Mouse (Mus musculus) WW6 (cell line): Measurements from ENCODE around the gene Med7.
A peak's percentile ranks its signal among the peaks of the same experiment; 100 is the strongest.

Source experiments
- DNase-seq: peaks from one replicate; pipeline ENCODE4 v3.0.0-alpha.2; 2013; ENCODE audit warnings: low read depth, low spot score

Med7 gene

DNA sequence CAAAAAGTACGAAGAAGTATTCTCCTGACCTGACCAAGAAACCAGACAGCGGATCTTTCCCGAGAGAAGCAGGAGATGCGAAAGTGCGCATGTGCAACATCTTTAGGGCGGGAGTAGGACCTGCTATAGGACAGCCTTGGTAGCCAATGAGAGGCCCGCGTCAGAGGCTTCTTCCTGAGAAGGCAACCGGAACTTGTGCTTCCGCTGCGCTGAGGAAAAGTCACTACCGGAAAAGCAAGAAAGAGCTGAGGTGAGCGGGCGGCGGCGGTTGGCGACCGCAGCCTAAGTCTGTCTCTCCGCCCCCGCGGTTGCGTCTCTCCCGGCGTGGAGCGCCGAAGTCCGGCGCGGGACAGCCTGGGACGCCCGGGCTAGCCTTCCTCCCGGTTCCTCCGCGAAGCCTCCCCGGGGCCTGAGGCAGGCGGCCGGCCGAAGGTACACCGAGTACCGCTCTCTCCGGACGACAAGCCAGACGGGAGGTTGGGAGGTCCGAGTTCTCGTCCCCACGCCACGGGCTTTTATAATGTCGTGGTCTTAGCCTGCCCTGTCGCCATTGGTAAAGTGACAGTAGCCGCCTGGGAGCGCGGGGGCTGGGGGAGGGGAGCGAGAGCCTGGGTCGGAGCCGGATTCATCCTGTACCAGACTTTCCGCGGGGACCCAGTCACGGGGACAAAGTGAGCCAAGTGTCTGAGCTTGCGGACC, at the start of gene Med7:
Med7 (plus strand) TSS at position 166 of the 699 bp plus-strand sequence.
- peak; percentile 95 for DNase-seq

DNA sequence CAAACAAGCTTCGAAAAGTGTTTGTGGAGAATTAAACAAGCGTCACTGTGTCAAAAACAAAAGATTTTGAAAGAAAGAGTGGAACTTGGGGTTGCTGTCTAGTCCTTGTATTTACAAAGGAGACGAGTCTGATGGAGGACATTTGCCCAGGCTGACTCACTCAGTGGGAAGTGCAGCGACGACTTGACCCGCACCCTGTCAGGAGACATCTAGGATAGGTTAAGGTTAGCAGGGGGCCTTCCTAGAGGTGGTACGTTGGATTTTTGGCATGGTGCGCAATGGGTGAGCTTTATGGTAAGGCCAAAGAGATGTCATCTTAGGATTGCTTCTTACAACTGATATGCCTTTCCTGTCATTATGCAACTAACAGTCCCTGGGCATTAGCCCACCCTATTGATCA, 49.7 kb upstream of the Med7 start:
- no peak for DNase-seq

DNA sequence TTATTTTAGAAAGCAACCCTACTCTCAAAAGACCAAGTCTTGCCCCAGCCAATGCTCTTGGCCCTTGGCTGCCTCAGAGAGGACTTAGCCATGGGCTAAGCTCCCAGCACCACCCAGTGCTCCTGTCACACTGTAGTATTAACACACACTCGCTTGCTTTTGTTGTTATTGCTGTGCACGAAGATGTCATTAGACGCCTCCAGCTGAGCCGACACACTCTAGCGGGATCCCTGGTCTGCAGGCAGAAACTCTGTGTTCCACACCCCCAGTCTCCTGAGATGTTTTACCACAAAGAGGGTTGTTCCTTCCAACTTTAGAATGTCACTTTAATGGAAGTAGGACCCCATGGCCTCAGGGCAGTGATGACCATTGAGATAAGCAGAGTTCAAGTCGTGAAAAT, 48.3 kb upstream of the Med7 start:
- no peak for DNase-seq

DNA sequence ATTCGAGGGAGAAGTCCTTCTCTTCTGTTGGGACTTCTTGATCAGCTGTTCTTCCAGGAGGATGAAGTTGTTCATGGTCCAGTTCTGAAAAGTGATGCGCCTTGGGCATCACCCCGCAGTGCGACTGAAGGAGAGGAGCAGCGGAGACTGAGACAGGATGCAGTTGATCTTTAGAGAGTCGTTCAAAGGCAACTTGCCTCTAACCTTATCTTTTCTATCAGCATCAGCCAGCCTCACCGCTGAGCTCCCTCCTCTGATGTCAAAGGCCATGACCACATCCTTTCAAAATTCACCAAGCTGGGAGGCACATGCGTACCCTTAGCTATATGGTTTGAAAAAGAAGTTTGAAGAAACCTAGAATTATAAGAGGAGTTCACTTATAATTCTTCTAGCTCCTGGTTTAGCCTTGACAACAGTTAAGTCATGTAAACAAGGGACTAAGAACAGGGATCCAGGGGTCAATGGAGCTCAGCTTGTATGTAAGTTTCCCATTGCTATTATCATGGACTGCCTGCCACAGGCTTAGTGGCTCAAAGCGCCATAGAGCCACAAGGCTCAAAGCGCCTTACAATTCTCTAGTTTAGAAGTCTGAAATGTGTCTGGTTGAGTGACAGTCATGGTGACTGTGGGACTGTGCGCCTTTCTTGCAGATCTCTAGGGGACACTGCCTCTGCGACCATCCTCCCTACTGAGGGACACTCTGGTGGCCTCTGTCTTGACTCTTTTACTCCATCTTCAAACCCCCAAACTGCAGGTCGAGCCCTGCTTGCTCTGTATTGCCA, 47.2 kb upstream of the Med7 start, which contains the start of gene Itk:
Itk (minus strand) TSS at position 180 of the 782 bp plus-strand sequence.
- DNase-seq, result no peak

DNA sequence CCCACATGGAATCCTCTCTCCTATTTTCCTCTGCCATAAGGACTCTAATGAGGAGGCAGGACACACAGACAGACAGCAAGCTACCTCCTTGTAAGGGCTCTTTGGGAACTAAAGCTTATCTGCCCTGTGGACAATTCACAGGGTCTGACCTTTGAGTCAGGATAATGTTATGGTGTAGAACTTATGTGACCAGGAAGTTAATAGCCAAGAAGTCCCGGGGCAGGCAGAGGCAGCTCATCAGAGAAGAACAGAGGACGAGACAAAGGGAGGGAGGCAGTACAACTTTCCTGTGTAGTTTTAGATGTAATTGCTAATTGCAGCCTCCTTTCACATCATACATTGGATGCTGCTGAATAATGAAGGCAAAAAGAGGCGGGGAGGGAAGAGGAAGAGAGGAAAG, 46.1 kb upstream of the Med7 start:
- no peak for DNase-seq

DNA sequence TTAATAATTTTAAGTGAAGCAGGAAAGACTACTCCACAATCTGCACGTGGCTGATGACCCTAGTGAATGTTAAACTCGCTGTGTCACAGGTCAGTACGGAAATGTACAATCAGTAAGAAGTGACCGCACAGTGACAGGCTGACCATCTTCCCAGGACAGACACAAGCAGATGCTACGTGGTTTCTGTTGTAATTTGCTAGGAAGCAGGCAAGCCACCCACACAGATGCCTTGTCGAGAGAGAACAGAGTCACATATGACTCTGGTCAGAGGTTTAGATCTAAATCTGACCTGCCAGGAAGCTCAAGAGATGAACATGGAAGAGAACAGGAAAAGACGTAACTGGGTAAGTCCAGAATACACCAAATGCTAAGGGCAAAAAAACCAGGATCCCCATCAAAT, 43.8 kb upstream of the Med7 start:
- DNase-seq, result no peak

GRCm38 (mm10) chr11:46393413-46393812, 43.3 kb upstream of the Med7 start:
- no peak for DNase-seq

GRCm38 (mm10) chr11:46395088-46395487, 41.6 kb upstream of the Med7 start:
- no peak for DNase-seq

GRCm38 (mm10) chr11:46395698-46396097, 41.0 kb upstream of the Med7 start:
- no peak for DNase-seq

GRCm38 (mm10) chr11:46396167-46396859, 40.4 kb upstream of the Med7 start, which contains the start of gene Fam71b:
Gene Fam71b (plus strand): TSS chr11:46396559.
- no peak for DNase-seq

GRCm38 (mm10) chr11:46396860-46397179, 39.9 kb upstream of the Med7 start:
- no peak for DNase-seq

DNA sequence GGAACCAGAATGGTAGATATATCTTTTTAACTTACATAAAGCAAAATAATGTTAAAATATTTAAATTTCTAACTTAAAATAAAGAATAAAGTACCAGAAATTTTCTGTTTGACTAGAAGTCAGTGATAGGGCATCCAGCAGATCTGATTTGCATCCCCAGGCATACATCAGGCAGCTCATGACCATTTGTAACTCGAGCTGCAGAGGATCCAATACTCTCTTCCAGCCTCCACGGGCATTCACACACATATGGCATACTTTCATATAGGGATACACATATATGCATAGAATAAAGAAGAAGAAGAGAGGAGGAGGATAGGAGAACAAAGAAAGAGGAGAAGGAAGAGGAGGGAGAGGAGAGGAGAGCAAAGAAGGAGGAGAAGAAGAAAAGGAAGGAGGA, 38.8 kb upstream of the Med7 start:
- DNase-seq, result no peak

DNA sequence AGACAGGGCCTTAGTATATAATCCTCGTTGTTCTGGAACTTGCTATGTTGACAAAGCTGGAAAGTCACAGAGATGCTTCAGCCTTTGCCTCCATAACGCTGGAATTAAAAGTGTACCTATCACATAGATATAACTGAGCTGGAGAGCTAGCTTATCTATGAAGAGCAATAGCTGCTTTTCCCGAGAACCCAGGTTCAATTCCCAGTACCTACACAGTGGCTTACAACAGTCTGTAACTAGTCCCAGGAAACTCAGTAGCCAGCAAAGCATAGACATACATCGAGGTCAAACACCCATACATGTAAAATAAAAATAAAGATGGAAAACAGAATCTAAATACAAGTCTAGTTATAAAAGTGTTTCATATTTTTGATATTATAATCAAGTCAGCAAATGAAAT, 38.3 kb upstream of the Med7 start:
- no peak for DNase-seq

DNA sequence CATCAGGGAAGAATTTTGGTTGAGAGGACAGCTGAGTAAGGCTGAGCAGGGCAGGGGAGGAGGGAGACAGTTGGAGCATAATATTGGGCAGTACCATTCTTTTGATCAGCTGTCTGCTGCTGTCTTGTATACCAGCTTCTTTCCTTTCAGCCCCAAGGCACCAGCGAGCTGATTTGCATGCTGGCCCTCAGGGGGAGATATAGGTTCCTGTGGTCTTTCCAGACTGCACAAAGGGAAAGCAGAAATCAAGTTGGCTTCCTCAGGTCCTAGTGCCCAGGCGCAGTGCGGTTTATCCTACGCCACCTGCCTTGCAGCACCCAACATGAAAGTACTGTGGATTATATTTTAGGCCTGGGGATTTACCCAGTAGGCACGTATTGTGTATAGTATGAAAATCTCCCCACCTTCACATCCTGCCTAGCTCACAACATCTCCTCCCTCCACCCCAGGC, 37.8 kb upstream of the Med7 start:
- DNase-seq, result no peak

DNA sequence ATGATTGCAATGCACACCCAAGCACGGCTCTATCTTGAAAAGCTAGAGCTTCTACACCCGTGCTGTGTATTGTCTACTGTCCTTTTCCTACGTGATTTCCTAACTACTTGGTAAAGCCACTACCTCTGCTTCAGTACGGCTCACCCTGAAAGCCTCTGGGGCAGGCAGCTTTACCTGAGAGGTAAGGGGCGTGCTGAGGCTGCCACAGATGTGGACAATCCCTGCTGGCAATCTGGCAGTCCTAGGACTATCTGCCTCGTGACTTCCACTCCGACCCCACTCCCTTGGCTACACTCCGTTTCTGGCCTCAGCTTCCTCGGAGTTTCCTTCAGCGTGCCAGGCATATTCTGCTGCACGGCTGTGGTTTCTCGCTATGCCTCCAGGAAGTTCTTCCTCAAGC, 35.2 kb upstream of the Med7 start:
- no peak for DNase-seq

DNA sequence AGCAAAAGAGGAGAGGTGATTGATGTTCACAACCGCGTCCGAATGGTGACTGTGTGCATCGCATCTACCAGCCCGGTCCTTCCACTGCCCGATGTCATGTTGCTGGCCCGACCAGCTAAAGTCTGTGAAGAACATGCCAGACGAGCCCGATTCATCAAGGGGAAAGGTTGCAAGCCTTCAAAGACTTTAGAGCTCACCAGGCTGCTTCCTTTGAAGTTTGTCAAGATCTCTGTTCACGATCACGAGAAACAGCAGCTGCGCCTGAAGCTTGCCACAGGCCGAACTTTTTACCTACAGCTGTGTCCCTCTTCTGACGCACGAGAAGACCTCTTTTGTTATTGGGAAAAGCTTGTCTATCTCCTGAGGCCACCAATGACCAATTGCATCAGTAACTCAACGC, 31.7 kb upstream of the Med7 start:
- no peak for DNase-seq

DNA sequence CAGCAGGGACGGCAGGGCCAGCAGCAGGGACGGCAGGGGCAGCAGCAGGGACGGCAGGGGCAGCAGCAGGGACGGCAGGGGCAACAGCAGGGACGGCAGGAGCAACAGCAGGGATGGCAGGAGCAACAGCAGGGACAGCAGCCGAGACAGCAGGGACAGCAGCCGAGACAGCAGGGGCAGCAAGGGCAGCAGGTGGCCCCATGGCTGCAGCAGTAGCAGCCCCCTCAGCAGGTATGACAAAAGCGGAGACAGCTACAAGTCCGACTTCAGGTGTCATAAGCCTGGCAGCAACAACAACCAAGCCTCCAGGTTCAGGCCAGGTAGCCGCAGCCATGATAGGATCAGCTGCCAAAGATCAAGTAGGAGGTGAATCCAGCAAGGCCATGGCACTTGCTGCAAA, 30.0 kb upstream of the Med7 start:
- DNase-seq, result no peak

DNA sequence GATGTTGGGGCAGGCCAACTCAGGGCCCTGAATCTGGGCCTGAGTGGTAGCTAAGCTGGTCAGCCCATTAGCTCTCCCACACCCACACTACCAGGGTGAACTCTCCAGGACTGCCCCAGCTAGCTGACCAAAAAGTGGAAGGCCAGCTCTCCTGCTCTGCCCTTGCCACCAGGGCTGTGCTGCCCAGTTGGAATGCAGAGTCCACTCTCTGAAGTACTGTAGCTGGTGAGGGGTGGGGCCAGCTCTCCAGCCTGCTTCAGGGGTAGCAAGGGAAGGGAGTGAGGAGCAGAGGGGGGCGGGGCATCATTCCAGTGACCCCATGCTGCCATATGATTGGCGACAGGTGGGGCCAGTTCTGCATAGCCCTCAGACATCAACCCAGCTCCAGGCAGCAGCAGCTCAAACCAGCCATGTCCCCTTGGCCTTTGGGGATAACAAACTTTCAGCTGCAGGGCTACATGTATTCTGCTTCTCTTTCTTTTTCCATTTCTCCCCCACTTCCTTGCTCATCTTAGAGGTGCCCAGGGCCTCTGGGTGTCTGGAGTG, 26.6 kb upstream of the Med7 start:
- DNase-seq, result no peak

- no peak for DNase-seq
Observed at GRCm38 (mm10) chr11:46418438-46418837, 18.3 kb upstream of the Med7 start.

DNA sequence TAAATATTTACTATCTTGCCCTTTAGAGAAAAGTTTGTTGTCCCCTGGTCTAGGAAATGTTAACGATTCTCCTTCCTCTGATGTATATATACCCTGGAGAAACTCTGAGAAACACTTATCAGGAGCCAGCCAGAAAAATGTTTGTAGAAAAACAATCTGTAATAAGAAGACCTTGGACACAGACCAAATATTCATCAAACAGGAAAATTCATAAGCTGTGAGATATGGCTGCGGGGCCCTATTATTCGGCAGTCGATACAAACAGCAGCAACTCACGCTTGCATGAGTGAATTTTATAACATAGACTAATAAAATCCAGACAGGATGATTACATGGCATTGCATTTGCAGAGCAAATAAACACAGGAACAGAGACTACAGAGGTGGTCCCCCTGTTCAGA, 17.9 kb upstream of the Med7 start:
- DNase-seq, result no peak

GRCm38 (mm10) chr11:46421086-46421888, 15.4 kb upstream of the Med7 start:
- no peak for DNase-seq
